Mouse (Mus musculus): ENCODE measurements around the gene B3gat2. TPM values are rescaled to one million over a fixed set of nuclear protein-coding genes. Genes with fewer than 3 reads are reported as not detected.

B3gat2 gene
- polyA plus RNA-seq, 1 experiment from 2014 or later, result 0.61 TPM

GRCm38 (mm10) chr1:23840924-23841323 is 79.4 kb downstream of the B3gat2 start:
- Histone ChIP-seq H3K4me1 (no peaks in the 10 kb centered on the region), H3K27me3 (no peaks in the 10 kb centered on the region), H3K9ac (no peak overlapping the region), H3K4me3 (replicated peaks) (no peak overlapping the region), H3K4me2 (replicated peaks) (no peak overlapping the region), H3K36me3 (peaks cover 20% of the 10 kb centered on the region), H3K27ac (replicated peaks) (no peak overlapping the region), H3K9me3 (replicated peaks) (no peaks in the 10 kb centered on the region)
- ATAC-seq (ENCODE audit: insufficient number of reproducible peaks, low FRiP score, low TSS enrichment, low read depth), result no peak

GRCm38 (mm10) chr1:23842629-23843028 is 81.1 kb downstream of the B3gat2 start:
- H3K9ac ChIP-seq, result no peak overlapping the region
- H3K4me2 ChIP-seq (replicated peaks), result no peak overlapping the region
- H3K27ac ChIP-seq (replicated peaks), result no peak overlapping the region
- no peaks in the 10 kb centered on the region for H3K9me3 ChIP-seq (replicated peaks)
- no peak overlapping the region for H3K4me3 ChIP-seq (replicated peaks)
- H3K27me3 ChIP-seq, result no peaks in the 10 kb centered on the region
- 65% methylated on average over 3 of the region's 3 CpGs for WGBS
- H3K4me1 ChIP-seq, result no peaks in the 10 kb centered on the region
- no peak for ATAC-seq (ENCODE audit: insufficient number of reproducible peaks, low FRiP score, low TSS enrichment, low read depth)
- H3K36me3 ChIP-seq, result peaks cover 32% of the 10 kb centered on the region

GRCm38 (mm10) chr1:23843790-23844189 is 82.2 kb downstream of the B3gat2 start:
- WGBS, result 77% methylated on average over 7 of the region's 7 CpGs

GRCm38 (mm10) chr1:23845007-23845406 is 83.5 kb downstream of the B3gat2 start:
- Histone ChIP-seq H3K9me3 (replicated peaks) (no peaks in the 10 kb centered on the region), H3K4me3 (replicated peaks) (no peak overlapping the region), H3K9ac (no peak overlapping the region), H3K4me2 (replicated peaks) (no peak overlapping the region), H3K36me3 (peaks cover 40% of the 10 kb centered on the region), H3K27ac (replicated peaks) (no peak overlapping the region), H3K27me3 (no peaks in the 10 kb centered on the region), H3K4me1 (no peaks in the 10 kb centered on the region)
- 92% methylated on average over 10 of the region's 10 CpGs for WGBS
- no peak for ATAC-seq (ENCODE audit: insufficient number of reproducible peaks, low FRiP score, low TSS enrichment, low read depth)

More at GRCm38 (mm10) chr1:23843790-23844189, 82.2 kb downstream of the B3gat2 start:
- Histone ChIP-seq H3K4me3 (replicated peaks) (no peak overlapping the region), H3K27ac (replicated peaks) (no peak overlapping the region), H3K9me3 (replicated peaks) (no peaks in the 10 kb centered on the region), H3K36me3 (peaks cover 36% of the 10 kb centered on the region), H3K4me1 (no peaks in the 10 kb centered on the region), H3K4me2 (replicated peaks) (no peak overlapping the region), H3K9ac (no peak overlapping the region), H3K27me3 (no peaks in the 10 kb centered on the region)
- ATAC-seq (ENCODE audit: insufficient number of reproducible peaks, low FRiP score, low TSS enrichment, low read depth), result no peak

- 62% methylated on average over 10 of the region's 10 CpGs for WGBS
- Histone ChIP-seq H3K4me1 (no peaks in the 10 kb centered on the region), H3K4me2 (replicated peaks) (no peak overlapping the region), H3K27me3 (no peaks in the 10 kb centered on the region), H3K9me3 (replicated peaks) (no peaks in the 10 kb centered on the region), H3K36me3 (peaks cover 38% of the 10 kb centered on the region), H3K9ac (no peak overlapping the region), H3K4me3 (replicated peaks) (no peak overlapping the region), H3K27ac (replicated peaks) (no peak overlapping the region)
- ATAC-seq (ENCODE audit: insufficient number of reproducible peaks, low FRiP score, low TSS enrichment, low read depth), result no peak
Measured at GRCm38 (mm10) chr1:23846044-23846680, 84.6 kb downstream of the B3gat2 start.

- Histone ChIP-seq H3K27ac (replicated peaks) (no peak overlapping the region), H3K9ac (no peak overlapping the region), H3K4me3 (replicated peaks) (no peak overlapping the region), H3K36me3 (peaks cover 26% of the 10 kb centered on the region), H3K4me2 (replicated peaks) (no peak overlapping the region), H3K27me3 (no peaks in the 10 kb centered on the region), H3K4me1 (no peaks in the 10 kb centered on the region), H3K9me3 (replicated peaks) (no peaks in the 10 kb centered on the region)
- ATAC-seq (ENCODE audit: insufficient number of reproducible peaks, low FRiP score, low TSS enrichment, low read depth), result no peak
- WGBS, result 77% methylated on average over 3 of the region's 3 CpGs
Measured at GRCm38 (mm10) chr1:23855623-23856022, 94.1 kb downstream of the B3gat2 start.

GRCm38 (mm10) chr1:23860944-23861343 is 99.4 kb downstream of the B3gat2 start:
- Histone ChIP-seq H3K9me3 (replicated peaks) (no peaks in the 10 kb centered on the region), H3K27ac (replicated peaks) (no peak overlapping the region), H3K4me1 (no peaks in the 10 kb centered on the region), H3K4me3 (replicated peaks) (no peak overlapping the region), H3K27me3 (no peaks in the 10 kb centered on the region), H3K36me3 (peaks cover 21% of the 10 kb centered on the region), H3K4me2 (replicated peaks) (no peak overlapping the region), H3K9ac (no peak overlapping the region)
- no peak for ATAC-seq (ENCODE audit: insufficient number of reproducible peaks, low FRiP score, low TSS enrichment, low read depth)
- 74% methylated on average over 2 of the region's 2 CpGs for WGBS

GRCm38 (mm10) chr1:23865566-23865965 is 104.0 kb downstream of the B3gat2 start:
- no peak overlapping the region for H3K27ac ChIP-seq (replicated peaks)
- no peaks in the 10 kb centered on the region for H3K9me3 ChIP-seq (replicated peaks)
- H3K4me1 ChIP-seq, result no peaks in the 10 kb centered on the region
- no peaks in the 10 kb centered on the region for H3K27me3 ChIP-seq
- H3K4me3 ChIP-seq (replicated peaks), result no peak overlapping the region
- no peak overlapping the region for H3K9ac ChIP-seq
- 83% methylated on average over 7 of the region's 7 CpGs for WGBS
- no peak overlapping the region for H3K4me2 ChIP-seq (replicated peaks)
- H3K36me3 ChIP-seq, result 0 out of 2 replicates have a peak, but pooled peaks cover 4% of the 10 kb centered on the region
- ATAC-seq (ENCODE audit: insufficient number of reproducible peaks, low FRiP score, low TSS enrichment, low read depth), result no peak

GRCm38 (mm10) chr1:23867350-23867862 is 105.9 kb downstream of the B3gat2 start:
- H3K27ac ChIP-seq (replicated peaks), result no peak overlapping the region
- H3K9ac ChIP-seq, result no peak overlapping the region
- no peaks in the 10 kb centered on the region for H3K9me3 ChIP-seq (replicated peaks)
- no peak overlapping the region for H3K4me2 ChIP-seq (replicated peaks)
- H3K36me3 ChIP-seq, result 0 out of 2 replicates have a peak, but pooled peaks cover 4% of the 10 kb centered on the region
- H3K4me1 ChIP-seq, result no peaks in the 10 kb centered on the region
- H3K27me3 ChIP-seq, result no peaks in the 10 kb centered on the region
- no peak overlapping the region for H3K4me3 ChIP-seq (replicated peaks)
- no peak for ATAC-seq (ENCODE audit: insufficient number of reproducible peaks, low FRiP score, low TSS enrichment, low read depth)
- whole genome bisulfite sequencing, result 64% methylated on average over 2 of the region's 2 CpGs

GRCm38 (mm10) chr1:23872194-23872593 is 110.6 kb downstream of the B3gat2 start:
- H3K9ac ChIP-seq, result no peak overlapping the region
- WGBS, result 100% methylated on average over 1 of the region's 1 CpGs
- H3K4me3 ChIP-seq (replicated peaks), result no peak overlapping the region
- no peak for ATAC-seq (ENCODE audit: insufficient number of reproducible peaks, low FRiP score, low TSS enrichment, low read depth)
- H3K4me1 ChIP-seq, result no peaks in the 10 kb centered on the region
- H3K4me2 ChIP-seq (replicated peaks), result no peak overlapping the region
- H3K36me3 ChIP-seq, result peaks cover 14% of the 10 kb centered on the region
- H3K27ac ChIP-seq (replicated peaks), result no peak overlapping the region
- H3K9me3 ChIP-seq (replicated peaks), result no peaks in the 10 kb centered on the region
- H3K27me3 ChIP-seq, result no peaks in the 10 kb centered on the region

GRCm38 (mm10) chr1:23882681-23883080 is 121.1 kb downstream of the B3gat2 start:
- Histone ChIP-seq H3K4me2 (replicated peaks) (no peak overlapping the region), H3K27me3 (no peaks in the 10 kb centered on the region), H3K4me1 (no peaks in the 10 kb centered on the region), H3K9me3 (replicated peaks) (no peaks in the 10 kb centered on the region), H3K36me3 (no peaks in the 10 kb centered on the region), H3K4me3 (replicated peaks) (no peak overlapping the region), H3K9ac (no peak overlapping the region), H3K27ac (replicated peaks) (no peak overlapping the region)
- no peak for ATAC-seq (ENCODE audit: insufficient number of reproducible peaks, low FRiP score, low TSS enrichment, low read depth)
- 87% methylated on average over 1 of the region's 1 CpGs for WGBS

GRCm38 (mm10) chr1:23884087-23884668 is 122.6 kb downstream of the B3gat2 start:
- H3K4me1 ChIP-seq, result no peaks in the 10 kb centered on the region
- H3K9me3 ChIP-seq (replicated peaks), result no peaks in the 10 kb centered on the region
- WGBS, result 84% methylated on average over 2 of the region's 2 CpGs
- H3K27ac ChIP-seq (replicated peaks), result no peak overlapping the region
- H3K9ac ChIP-seq, result no peak overlapping the region
- H3K36me3 ChIP-seq, result no peaks in the 10 kb centered on the region
- no peak overlapping the region for H3K4me3 ChIP-seq (replicated peaks)
- H3K4me2 ChIP-seq (replicated peaks), result no peak overlapping the region
- no peaks in the 10 kb centered on the region for H3K27me3 ChIP-seq
- no peak for ATAC-seq (ENCODE audit: insufficient number of reproducible peaks, low FRiP score, low TSS enrichment, low read depth)

Measured in embryonic facial prominence, embryonic 15.5 days (tissue).